Mouse (Mus musculus): ENCODE measurements around the gene Mapk13.

- no peak for TF ChIP-seq CTCF (IDR thresholded peaks at IDR 0.05; ENCODE audit: low read depth)
- TF ChIP-seq EP300 (IDR thresholded peaks at IDR 0.05; ENCODE audit: low read depth): no peak
These were observed 30.4 kb downstream of the Mapk13 start for GRCm38 (mm10) chr17:28799291-28800160.
